Mouse (Mus musculus) liver, embryonic 14.5 days (tissue): ENCODE results near the gene Nme7. TPM values are rescaled to one million over a fixed set of nuclear protein-coding genes. Genes with fewer than 3 reads are reported as not detected.

ENCODE experiments used
- ATAC-seq: fragments of 200-750 bp; cut with Nextera tagmentation; 2 replicates; pipeline ENCODE4 v1.8.0; 2017; ENCODE audit warnings: moderate number of reproducible peaks, mild to moderate bottlenecking, moderate library complexity; ENCODE audit not compliant: insufficient read depth
- DNase-seq, 3 experiments: peaks; one replicate each; pipeline ENCODE4 v3.0.0-alpha.2; 2012 to 2013; ENCODE audit warnings: low read depth in 3 of 3, low spot score in 3 of 3
- H3K27ac ChIP-seq: fragments of 300-500 bp; sonication (generic); 2 replicates; pipeline ENCODE4 v1.5.1; 2014; ENCODE audit warnings: moderate library complexity, mild to moderate bottlenecking, control low read depth, inconsistent platforms
- H3K27me3 ChIP-seq: fragments of 300-500 bp; sonication (generic); 2 replicates; pipeline ENCODE4 v1.6.1; 2014; ENCODE audit warnings: mild to moderate bottlenecking, low read length, moderate library complexity; ENCODE audit not compliant: control insufficient read depth, insufficient read depth
- H3K36me3 ChIP-seq: fragments of 300-500 bp; sonication (generic); replicated peaks from 2 replicates; pipeline ENCODE4 v1.6.1; 2014; ENCODE audit warnings: low read depth; ENCODE audit not compliant: control insufficient read depth, insufficient read depth
- H3K4me1 ChIP-seq, 2 experiments: fragments of 200-500 bp in 1 of 2; fragments of 300-500 bp in 1 of 2; sonication (generic) in 1 of 2; replicated peaks; 2 replicates each; pipeline ENCODE4 v1.6.1; 2012 to 2014; ENCODE audit warnings: antibody characterized with exemption in 1 of 2, inconsistent platforms in 1 of 2, low read length in 1 of 2; ENCODE audit not compliant: control insufficient read depth in 2 of 2, insufficient read depth in 2 of 2
- H3K4me2 ChIP-seq: fragments of 300-500 bp; sonication (generic); 2 replicates; pipeline ENCODE4 v1.6.1; 2014; ENCODE audit warnings: low read depth, mild to moderate bottlenecking, control low read depth, moderate library complexity
- H3K4me3 ChIP-seq, 2 experiments: fragments of 200-500 bp in 1 of 2; fragments of 300-500 bp in 1 of 2; sonication (generic) in 1 of 2; 2 replicates each; pipeline ENCODE4 v1.5.1; 2012 to 2014; ENCODE audit warnings: low read depth in 2 of 2, low read length in 2 of 2, mild to moderate bottlenecking in 2 of 2, control low read depth in 1 of 2, inconsistent platforms in 1 of 2, moderate library complexity in 1 of 2; ENCODE audit not compliant: insufficient read depth in 1 of 2
- H3K9ac ChIP-seq: fragments of 300-500 bp; sonication (generic); replicated peaks from 2 replicates; pipeline ENCODE4 v1.6.1; 2014; ENCODE audit warnings: mild to moderate bottlenecking, control low read depth, moderate library complexity
- H3K9me3 ChIP-seq: fragments of 300-500 bp; sonication (generic); 2 replicates; pipeline ENCODE4 v1.6.1; 2016; ENCODE audit warnings: low read length, mixed read lengths; ENCODE audit not compliant: control insufficient read depth
- CTCF ChIP-seq: IDR thresholded peaks from 2 replicates; pipeline ENCODE4 v1.5.1; 2016; ENCODE audit warnings: antibody characterized with exemption, low read depth, control low read depth
- EP300 ChIP-seq: IDR thresholded peaks from 2 replicates; pipeline ENCODE4 v1.6.1; 2016; ENCODE audit warnings: antibody characterized with exemption, low read depth
- WGBS: fragments of 180-500 bp; shearing (Covaris S2); extraction: QIAGEN DNeasy Blood & Tissue Kit; methylation state at CpG from one replicate; pipeline ENCODE4 v1.1.7; 2014; ENCODE audit not compliant: insufficient replicate concordance; 5-methylcytosine and 5-hydroxymethylcytosine counted together
- polyA plus RNA-seq, 2 experiments: library from polyadenylated mRNA; depleted of rRNA in 1 of 2; stranded (reverse) in 1 of 2; unstranded in 1 of 2; fragments of >200 nt; fragmentation: Nextera tagmentation in 1 of 2; extraction: Ambion mirVana in 1 of 2; gene quantifications; 2 replicates each; pipeline versions ENCODE4 v1.2.1 to v1.2.3; 2012 to 2014

Nme7 gene
- polyA plus RNA-seq, 2 experiments: 6.4 to 13.0 TPM

- peaks cover 0 to 3% of the 10 kb centered on the region in 2 experiments; a peak in 1 of 4 replicates for H3K4me1 ChIP-seq
- no peaks in the 10 kb centered on the region for H3K9me3 ChIP-seq
- DNase-seq (no peak), ATAC-seq (no peak)
- no peaks in the 10 kb centered on the region for H3K36me3 ChIP-seq
- no peak overlapping the region for H3K27ac ChIP-seq
- no peak overlapping the region for H3K9ac ChIP-seq
- TF ChIP-seq EP300 (no peak), CTCF (no peak)
- no peak overlapping the region for H3K4me3 ChIP-seq
- H3K27me3 ChIP-seq: peaks cover 21% of the 10 kb centered on the region
- no peak overlapping the region for H3K4me2 ChIP-seq
- 74% methylated on average over 8 of the region's 8 CpGs for WGBS
Observed at GRCm38 (mm10) chr1:164453146-164453545, 149.2 kb downstream of the Nme7 start.

GRCm38 (mm10) chr1:164453739-164454138 lies 149.8 kb downstream of the Nme7 start:
- no peaks in the 10 kb centered on the region for H3K36me3 ChIP-seq
- peaks cover 27% of the 10 kb centered on the region for H3K27me3 ChIP-seq
- 31% methylated on average over 5 of the region's 5 CpGs for WGBS
- no peak overlapping the region for H3K4me2 ChIP-seq
- TF ChIP-seq EP300 (no peak), CTCF (no peak)
- ATAC-seq (no peak), DNase-seq (no peak)
- no peak overlapping the region for H3K9ac ChIP-seq
- H3K4me3 ChIP-seq: no peak overlapping the region
- H3K4me1 ChIP-seq: peaks cover 0 to 3% of the 10 kb centered on the region in 2 experiments; a peak in 1 of 4 replicates
- H3K27ac ChIP-seq: no peak overlapping the region
- H3K9me3 ChIP-seq: no peaks in the 10 kb centered on the region

GRCm38 (mm10) chr1:164454747-164455400 lies 151.0 kb downstream of the Nme7 start:
- Histone ChIP-seq H3K36me3 (no peaks in the 10 kb centered on the region), H3K4me1 (peaks cover 0 to 3% of the 10 kb centered on the region in 2 experiments; a peak in 1 of 4 replicates), H3K9ac (no peak overlapping the region), H3K27me3 (peaks cover 33% of the 10 kb centered on the region), H3K4me2 (peak overlapping the region; percentile 36; the same call in 1 of the 2 replicates), H3K9me3 (no peaks in the 10 kb centered on the region), H3K27ac (no peak overlapping the region), H3K4me3 (no peak overlapping the region)
- no peak for ATAC-seq
- 49% methylated on average over 14 of the region's 14 CpGs for WGBS
- no peak for DNase-seq
- TF ChIP-seq EP300 (no peak), CTCF (no peak)

- Histone ChIP-seq H3K36me3 (no peaks in the 10 kb centered on the region), H3K27me3 (peaks cover 33% of the 10 kb centered on the region), H3K9ac (no peak overlapping the region), H3K4me3 (no peak overlapping the region), H3K4me1 (no peaks in the 10 kb centered on the region), H3K9me3 (no peaks in the 10 kb centered on the region), H3K4me2 (peak overlapping the region; percentile 23), H3K27ac (no peak overlapping the region)
- DNase-seq: no peak
- TF ChIP-seq CTCF (no peak), EP300 (no peak)
- WGBS: 61% methylated on average over 7 of the region's 7 CpGs
- ATAC-seq: no peak
Observed at GRCm38 (mm10) chr1:164455614-164456013, 151.7 kb downstream of the Nme7 start.

- WGBS: 24% methylated on average over 6 of the region's 6 CpGs
- Histone ChIP-seq H3K4me1 (no peaks in the 10 kb centered on the region), H3K4me2 (peak overlapping the region; percentile 23), H3K9ac (no peak overlapping the region), H3K4me3 (peak overlapping the region in 1 of 2 experiments; percentile 43; a peak in 1 of 4 replicates), H3K27ac (no peak overlapping the region), H3K9me3 (no peaks in the 10 kb centered on the region), H3K36me3 (no peaks in the 10 kb centered on the region), H3K27me3 (peaks cover 33% of the 10 kb centered on the region)
- DNase-seq: no peak
- ATAC-seq: no peak
- TF ChIP-seq EP300: no peak
- TF ChIP-seq CTCF: no peak; the same call in 1 of the 2 replicates
Observed at GRCm38 (mm10) chr1:164456065-164456464, 152.1 kb downstream of the Nme7 start.
